Mouse (Mus musculus): ENCODE measurements around the gene Cenpo. TPM values are rescaled to one million over a fixed set of nuclear protein-coding genes. Genes with fewer than 3 reads are reported as not detected.

The Cenpo gene
- polyA plus RNA-seq, 1 experiment from 2014 or later = 14.8 TPM

DNA sequence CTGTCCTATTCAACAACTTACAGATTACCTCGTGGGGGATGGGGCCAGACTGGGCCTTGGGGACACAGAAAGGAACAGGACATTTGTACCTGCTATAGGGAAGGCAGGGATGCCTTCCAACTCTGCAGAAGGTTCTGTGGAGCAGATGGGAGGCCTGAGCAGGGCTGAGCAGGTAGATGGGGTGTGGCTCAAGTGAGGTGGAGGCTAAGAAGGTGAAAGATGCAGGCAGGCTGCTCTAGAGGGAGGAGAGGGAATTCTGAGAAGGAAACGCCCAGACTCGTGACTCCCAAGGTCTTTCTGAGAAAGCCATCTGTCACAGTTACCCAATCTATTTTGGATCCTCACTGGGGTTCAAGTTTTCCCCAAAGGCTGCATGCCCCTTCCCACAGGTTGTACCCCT is 67.1 kb downstream of the Cenpo start:
- no peaks in the 10 kb centered on the region for H3K27me3 ChIP-seq
- peaks cover 5% of the 10 kb centered on the region; the same call in 1 of the 2 replicates for H3K4me1 ChIP-seq
- no peak overlapping the region for H3K27ac ChIP-seq
- H3K9me3 ChIP-seq (replicated peaks) = no peaks in the 10 kb centered on the region
- no peak overlapping the region for H3K4me2 ChIP-seq
- H3K36me3 ChIP-seq (ENCODE audit: poor library complexity, severe bottlenecking) = no peaks in the 10 kb centered on the region
- H3K9ac ChIP-seq = no peak overlapping the region
- WGBS = 82% methylated on average over 3 of the region's 3 CpGs
- ATAC-seq = no peak
- H3K4me3 ChIP-seq = no peak overlapping the region

DNA sequence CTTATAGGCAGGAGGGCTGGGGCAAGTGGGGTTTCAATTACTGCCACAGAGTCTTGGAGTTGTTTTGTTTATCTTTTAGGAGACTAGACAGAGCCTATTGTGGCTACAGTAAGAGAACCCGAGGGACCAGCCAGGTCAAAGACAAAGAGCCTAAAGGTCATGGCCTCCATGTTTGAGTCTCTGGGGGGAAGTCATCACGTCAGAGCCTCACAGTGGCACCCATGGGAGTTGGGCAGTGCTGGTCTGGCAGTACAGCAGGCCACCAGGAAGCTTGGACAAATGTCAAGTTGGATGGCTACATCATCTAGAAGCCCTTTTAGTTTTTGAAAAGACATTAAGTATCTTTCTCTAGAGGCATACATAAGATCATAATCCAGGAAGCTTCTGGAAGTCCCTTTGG is 71.2 kb downstream of the Cenpo start:
- WGBS = 21% methylated on average over 2 of the region's 2 CpGs
- Histone ChIP-seq H3K27ac (no peak overlapping the region), H3K4me3 (no peak overlapping the region), H3K27me3 (no peaks in the 10 kb centered on the region), H3K36me3 (ENCODE audit: poor library complexity, severe bottlenecking) (no peaks in the 10 kb centered on the region), H3K4me2 (no peak overlapping the region), H3K4me1 (peaks cover 2% of the 10 kb centered on the region; the same call in 1 of the 2 replicates), H3K9ac (no peak overlapping the region), H3K9me3 (replicated peaks) (no peaks in the 10 kb centered on the region)
- ATAC-seq = no peak

DNA sequence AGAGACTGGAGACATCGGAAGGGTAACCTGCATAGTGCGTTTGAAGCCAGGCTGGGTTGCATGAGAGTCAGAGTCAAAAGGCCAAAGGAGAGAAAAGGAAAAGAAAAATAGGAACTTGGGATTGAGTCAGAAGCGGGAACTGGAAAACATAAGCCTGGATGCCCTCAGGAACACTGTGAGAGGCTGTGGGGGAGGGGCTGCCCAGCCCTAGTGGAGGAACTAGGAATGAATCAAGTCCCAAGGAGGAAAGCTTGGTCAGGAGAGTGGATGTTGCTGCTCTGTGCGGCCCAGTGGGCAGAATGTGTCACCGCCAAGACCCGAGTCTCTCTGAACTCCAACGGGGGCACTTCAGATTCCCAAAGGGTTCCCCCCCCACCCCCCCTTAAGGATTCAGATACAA is 73.8 kb downstream of the Cenpo start:
- Histone ChIP-seq H3K9me3 (replicated peaks) (no peaks in the 10 kb centered on the region), H3K4me2 (no peak overlapping the region), H3K36me3 (ENCODE audit: poor library complexity, severe bottlenecking) (no peaks in the 10 kb centered on the region), H3K27me3 (no peaks in the 10 kb centered on the region), H3K27ac (no peak overlapping the region), H3K4me1 (peaks cover 2% of the 10 kb centered on the region; the same call in 1 of the 2 replicates), H3K4me3 (no peak overlapping the region), H3K9ac (no peak overlapping the region)
- WGBS = 67% methylated on average over 7 of the region's 7 CpGs
- no peak for ATAC-seq

DNA sequence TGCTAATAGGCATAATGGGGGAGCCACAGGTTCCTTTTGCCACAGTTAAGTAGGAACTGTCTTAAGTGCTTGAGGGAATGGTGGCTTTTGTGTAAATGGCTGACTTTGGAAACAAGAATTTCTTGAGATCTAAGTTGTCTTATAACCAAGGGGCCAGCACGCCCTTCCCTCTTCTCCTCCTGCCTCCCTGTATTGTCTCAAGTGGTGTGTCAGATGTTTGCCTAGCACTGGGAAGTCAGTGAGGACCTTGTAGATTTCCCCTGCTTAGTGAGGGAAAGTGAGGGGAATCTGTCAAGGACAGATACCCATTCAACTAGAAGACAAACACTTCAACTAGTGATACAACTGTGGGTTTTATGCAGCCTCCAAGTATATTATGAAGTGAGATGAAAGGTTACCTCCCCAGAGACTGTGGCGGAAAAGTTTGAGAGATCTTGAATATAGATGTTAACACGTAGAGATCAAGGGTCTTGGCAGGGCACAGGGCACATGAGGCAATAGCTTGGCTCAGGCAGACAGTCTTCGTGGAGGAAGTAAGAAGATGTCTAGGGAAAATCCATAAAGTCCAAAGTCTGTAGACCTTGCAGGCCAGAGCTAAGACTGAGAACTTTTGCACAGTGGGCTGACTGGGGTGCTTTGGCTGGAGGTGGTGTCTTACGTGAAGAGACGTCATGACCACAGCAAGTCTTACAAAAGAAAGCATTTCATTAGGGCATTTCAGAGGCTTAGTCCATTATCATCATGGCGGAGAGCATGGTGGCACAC is 75.0 kb downstream of the Cenpo start:
- Histone ChIP-seq H3K27ac (no peak overlapping the region), H3K4me2 (no peak overlapping the region), H3K4me1 (peaks cover 2% of the 10 kb centered on the region; the same call in 1 of the 2 replicates), H3K9ac (no peak overlapping the region), H3K27me3 (no peaks in the 10 kb centered on the region), H3K4me3 (no peak overlapping the region), H3K9me3 (replicated peaks) (no peaks in the 10 kb centered on the region), H3K36me3 (ENCODE audit: poor library complexity, severe bottlenecking) (no peaks in the 10 kb centered on the region)
- ATAC-seq = no peak
- WGBS = 91% methylated on average over 7 of the region's 7 CpGs

DNA sequence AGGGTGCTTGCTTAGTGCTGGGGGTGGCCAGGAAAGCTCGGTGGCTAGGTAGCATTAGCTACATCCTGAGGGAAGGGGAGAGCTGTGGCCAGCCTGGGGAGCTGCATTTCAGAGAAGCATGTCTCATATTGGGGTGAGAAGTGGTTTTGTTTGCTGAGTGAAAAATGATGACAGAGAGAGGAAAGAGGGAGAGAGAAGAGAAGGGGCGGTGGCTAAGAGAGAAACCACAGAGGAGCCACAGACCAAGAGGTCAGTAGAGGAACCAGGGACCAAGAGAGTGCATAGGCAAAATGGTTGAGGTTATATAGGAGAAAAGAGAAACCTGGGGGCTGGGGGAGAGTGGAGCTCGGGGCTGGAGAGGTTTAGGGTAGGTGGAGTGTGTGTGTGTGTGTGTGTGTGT is 75.9 kb downstream of the Cenpo start:
- Histone ChIP-seq H3K27ac (no peak overlapping the region), H3K4me1 (peaks cover 2% of the 10 kb centered on the region; the same call in 1 of the 2 replicates), H3K9me3 (replicated peaks) (no peaks in the 10 kb centered on the region), H3K27me3 (no peaks in the 10 kb centered on the region), H3K4me2 (no peak overlapping the region), H3K4me3 (no peak overlapping the region), H3K36me3 (ENCODE audit: poor library complexity, severe bottlenecking) (no peaks in the 10 kb centered on the region), H3K9ac (no peak overlapping the region)
- 89% methylated on average over 3 of the region's 3 CpGs for WGBS
- ATAC-seq = no peak

DNA sequence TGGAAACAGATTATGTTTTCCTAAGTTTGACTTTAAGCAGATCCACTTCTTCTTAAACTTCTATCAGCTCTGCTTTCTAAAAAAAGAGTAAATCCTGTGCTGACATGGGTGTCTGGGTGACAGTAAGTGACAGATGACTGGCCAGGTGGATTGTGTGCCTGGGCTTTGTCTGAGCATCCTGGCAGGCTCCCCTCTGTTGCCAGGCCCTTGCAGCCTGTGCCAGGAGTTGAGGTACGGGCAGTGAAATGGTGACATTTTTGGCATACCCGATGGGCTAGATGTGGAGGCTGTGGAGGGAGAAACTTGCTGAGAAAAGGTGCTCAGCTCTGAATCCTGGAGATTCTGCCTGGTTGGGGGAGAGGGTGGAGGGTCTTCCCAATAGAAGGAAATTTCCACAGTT is 76.6 kb downstream of the Cenpo start:
- no peak overlapping the region for H3K27ac ChIP-seq
- ATAC-seq = no peak
- H3K36me3 ChIP-seq (ENCODE audit: poor library complexity, severe bottlenecking) = no peaks in the 10 kb centered on the region
- 87% methylated on average over 2 of the region's 2 CpGs for WGBS
- H3K4me3 ChIP-seq = no peak overlapping the region
- no peak overlapping the region for H3K4me2 ChIP-seq
- no peak overlapping the region for H3K9ac ChIP-seq
- H3K4me1 ChIP-seq = peaks cover 2% of the 10 kb centered on the region; the same call in 1 of the 2 replicates
- H3K9me3 ChIP-seq (replicated peaks) = no peaks in the 10 kb centered on the region
- no peaks in the 10 kb centered on the region for H3K27me3 ChIP-seq

DNA sequence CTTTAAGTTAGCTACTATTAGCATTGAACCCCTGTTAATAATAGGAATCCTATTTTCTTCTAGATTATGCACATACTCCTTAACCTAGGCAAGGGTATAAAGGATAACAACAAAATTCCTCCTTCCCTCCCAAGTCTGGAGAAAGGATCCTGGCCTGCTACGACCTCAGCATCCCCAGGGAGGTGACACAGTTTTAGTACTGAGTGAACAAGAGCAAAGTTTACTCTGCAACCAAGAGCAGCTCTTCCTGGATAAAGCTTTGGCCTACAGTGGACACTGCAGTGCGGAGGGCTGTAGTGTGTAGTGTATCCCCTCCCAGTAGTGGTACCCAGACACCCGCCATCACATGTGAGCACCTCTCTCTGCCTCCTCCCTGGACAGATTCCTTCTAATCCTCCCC is 82.1 kb downstream of the Cenpo start:
- no peak for ATAC-seq
- WGBS = 82% methylated on average over 3 of the region's 3 CpGs
- Histone ChIP-seq H3K4me3 (no peak overlapping the region), H3K4me2 (no peak overlapping the region), H3K27me3 (no peaks in the 10 kb centered on the region), H3K9ac (no peak overlapping the region), H3K27ac (no peak overlapping the region), H3K9me3 (replicated peaks) (no peaks in the 10 kb centered on the region), H3K4me1 (no peaks in the 10 kb centered on the region), H3K36me3 (ENCODE audit: poor library complexity, severe bottlenecking) (no peaks in the 10 kb centered on the region)

DNA sequence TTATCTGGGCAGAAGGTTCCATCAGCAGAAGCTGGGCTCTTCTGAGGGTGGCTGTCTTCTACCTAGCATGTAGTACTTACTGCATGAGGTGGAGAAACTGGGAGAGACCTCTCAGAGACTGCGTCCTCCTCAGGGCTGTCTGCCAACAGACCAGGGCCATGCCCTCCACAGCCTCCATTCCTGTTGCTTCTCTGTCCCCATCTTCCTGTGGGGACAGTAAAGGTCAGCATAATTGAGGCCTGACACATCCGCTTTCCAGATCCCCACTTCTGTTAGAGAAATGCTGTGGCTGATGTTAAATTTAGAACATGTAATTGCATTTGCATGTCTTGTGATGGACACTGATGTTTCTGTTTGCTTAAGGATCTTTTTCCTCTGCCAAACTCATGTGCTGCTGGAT is 83.2 kb downstream of the Cenpo start:
- ATAC-seq = no peak
- Histone ChIP-seq H3K9me3 (replicated peaks) (no peaks in the 10 kb centered on the region), H3K9ac (no peak overlapping the region), H3K4me1 (no peaks in the 10 kb centered on the region), H3K27ac (no peak overlapping the region), H3K27me3 (no peaks in the 10 kb centered on the region), H3K4me2 (no peak overlapping the region), H3K36me3 (ENCODE audit: poor library complexity, severe bottlenecking) (no peaks in the 10 kb centered on the region), H3K4me3 (no peak overlapping the region)
- WGBS = 87% methylated on average over 2 of the region's 2 CpGs

Other genes with a start within 250 kb of the Cenpo start
- 20.7 and 24.4 TPM in 2 replicates for gene Efr3b, start 195.4 kb downstream of the Cenpo start, polyA plus RNA-seq (2015; fragmentation: Nextera tagmentation; extraction: Ambion mirVana)
- gene Dnajc27, start 151.7 kb downstream of the Cenpo start, polyA plus RNA-seq (2015; fragmentation: Nextera tagmentation; extraction: Ambion mirVana) = 9.6 and 12.9 TPM in 2 replicates
- gene Adcy3, start 101.2 kb downstream of the Cenpo start, polyA plus RNA-seq (2015; fragmentation: Nextera tagmentation; extraction: Ambion mirVana) = 6.4 and 7.6 TPM in 2 replicates
- gene Ptrhd1, start 267 bp downstream of the Cenpo start, polyA plus RNA-seq (2015; fragmentation: Nextera tagmentation; extraction: Ambion mirVana) = 5.1 and 5.7 TPM in 2 replicates
- gene Ncoa1, start 242.9 kb upstream of the Cenpo start, polyA plus RNA-seq (2015; fragmentation: Nextera tagmentation; extraction: Ambion mirVana) = 12.7 and 13.6 TPM in 2 replicates